Mouse (Mus musculus) testis, postnatal 10 days (tissue): ENCODE measurements at regions not wholly inside any gene's neighbourhood (a gene's known extent, or its start where the extent isn't known, plus 50 kb on each side); places are given as distances from the start of the nearest gene placed in this dataset.

Experiments
- DNase-seq: peaks from one replicate; pipeline ENCODE4 v3.0.0; 2021; ENCODE audit warnings: low spot score

DNA sequence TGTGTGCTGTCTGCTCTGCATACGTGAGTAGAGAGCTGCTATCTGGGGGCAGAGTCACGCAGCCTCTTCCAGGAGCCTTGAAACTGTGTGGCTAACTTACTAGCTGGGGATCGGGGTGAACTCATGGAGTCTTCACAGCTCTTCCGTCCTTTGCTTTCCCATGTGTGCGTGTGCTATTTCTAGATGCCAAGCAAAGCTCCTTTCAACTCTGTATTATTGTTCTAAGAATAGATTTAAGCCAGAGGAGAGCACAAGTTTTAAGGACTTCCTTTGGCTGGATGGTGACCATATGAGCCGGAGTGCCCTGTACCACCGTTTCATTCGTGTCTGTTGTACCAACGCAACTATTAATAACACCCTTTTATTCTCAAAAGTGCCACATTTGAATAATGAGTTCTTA is 254.0 kb downstream of the Gm12728 start:
- no peak for DNase-seq

- peak; percentile 22 for DNase-seq
These were observed 258.4 kb downstream of the Gm12728 start for GRCm38 (mm10) chr4:106048053-106048452.

- DNase-seq = peak; percentile 25
These were observed 259.1 kb downstream of the Gm12728 start for GRCm38 (mm10) chr4:106048797-106049196.

GRCm38 (mm10) chr4:106049880-106050279 is 260.2 kb downstream of the Gm12728 start:
- DNase-seq = no peak

GRCm38 (mm10) chr4:106050297-106050696 is 260.6 kb downstream of the Gm12728 start:
- DNase-seq = peak; percentile 28

DNA sequence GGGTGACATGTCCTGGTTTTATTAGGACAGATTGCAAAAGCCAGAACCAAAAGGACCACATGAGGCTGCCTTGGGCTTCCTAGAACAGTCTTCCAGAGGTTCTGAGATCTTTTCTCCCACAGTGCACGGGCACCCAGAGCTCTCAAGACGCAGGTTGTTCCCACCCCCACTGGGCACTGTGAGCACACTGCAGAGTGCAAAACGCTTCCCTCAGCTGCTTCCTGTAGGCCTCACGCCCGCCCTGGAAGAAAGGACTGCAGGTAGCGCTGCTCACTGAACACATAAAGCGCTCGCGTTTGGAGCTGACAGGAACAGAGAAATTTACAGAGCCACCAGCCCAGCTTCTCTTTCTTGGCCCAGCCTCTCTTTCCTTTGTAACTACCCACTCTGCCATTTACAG is 262.5 kb upstream of the Usp24 start:
- DNase-seq = peak; percentile 37

- no peak for DNase-seq
These were observed 261.7 kb upstream of the Usp24 start for GRCm38 (mm10) chr4:106054324-106054723.

DNA sequence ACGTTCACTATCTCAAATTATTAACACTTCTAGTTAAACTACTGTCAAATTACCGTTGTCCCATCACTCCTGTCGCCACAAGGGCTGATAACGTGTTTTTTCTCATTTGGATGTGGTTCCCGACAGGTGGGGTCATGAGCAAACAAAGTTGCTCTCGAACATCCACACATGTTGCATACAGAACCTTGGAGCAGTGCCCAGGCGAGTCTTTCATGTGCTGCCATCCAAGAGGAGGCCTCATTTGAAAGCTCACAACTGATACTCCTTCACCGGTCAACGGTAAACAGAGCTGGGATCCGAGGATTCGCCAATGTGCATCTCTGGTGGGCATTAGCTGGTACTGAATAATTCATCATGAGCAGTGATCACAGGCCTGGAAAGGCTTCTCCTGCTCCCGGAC is 253.4 kb upstream of the Usp24 start:
- no peak for DNase-seq

- DNase-seq = no peak
These were observed 252.1 kb upstream of the Usp24 start for GRCm38 (mm10) chr4:106063851-106064382.

GRCm38 (mm10) chr4:106067023-106067422 is 249.0 kb upstream of the Usp24 start:
- DNase-seq = no peak

DNA sequence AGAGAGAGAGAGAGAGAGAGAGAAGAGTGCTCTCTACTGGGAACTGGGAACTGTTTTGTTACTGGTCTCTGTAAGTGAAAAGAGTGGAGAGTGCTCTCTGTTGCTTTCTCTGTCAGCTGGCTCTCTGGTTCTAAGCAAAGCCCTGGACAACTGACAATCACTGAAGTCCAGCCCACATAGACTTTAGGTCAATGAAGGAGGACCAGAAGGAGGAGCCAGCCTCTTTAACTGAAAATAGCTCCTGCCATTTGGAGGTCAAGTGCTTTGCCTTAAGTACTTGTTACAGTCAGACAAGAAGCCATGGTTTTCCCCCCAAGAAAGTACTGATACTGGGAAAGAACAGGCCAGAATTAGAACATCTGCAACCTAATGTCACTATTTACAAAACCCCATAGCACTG is 232.5 kb upstream of the Usp24 start:
- DNase-seq = no peak

GRCm38 (mm10) chr4:106091927-106092675 is 223.9 kb upstream of the Usp24 start:
- no peak for DNase-seq

DNA sequence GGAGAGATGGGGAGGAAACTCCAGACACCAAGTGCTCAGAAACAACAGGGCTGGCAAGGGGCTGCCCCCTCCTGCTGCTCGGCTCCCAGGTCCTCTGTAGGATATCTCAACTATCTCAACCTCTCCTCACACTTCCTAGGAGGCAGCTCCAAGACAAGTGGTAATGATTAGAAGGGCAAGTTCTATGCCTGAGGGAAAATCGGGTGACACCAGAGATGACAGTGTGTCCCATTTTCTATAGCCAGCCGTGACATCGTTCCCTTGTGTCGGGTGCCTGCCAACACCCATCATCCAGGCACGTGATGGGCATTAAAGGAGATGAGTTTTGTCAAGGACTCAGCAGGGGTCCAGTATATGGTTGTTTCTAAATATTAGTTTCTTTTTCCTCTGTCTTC is 223.3 kb upstream of the Usp24 start:
- DNase-seq = no peak

- no peak for DNase-seq
These were observed 222.8 kb upstream of the Usp24 start for GRCm38 (mm10) chr4:106093252-106093651.

DNA sequence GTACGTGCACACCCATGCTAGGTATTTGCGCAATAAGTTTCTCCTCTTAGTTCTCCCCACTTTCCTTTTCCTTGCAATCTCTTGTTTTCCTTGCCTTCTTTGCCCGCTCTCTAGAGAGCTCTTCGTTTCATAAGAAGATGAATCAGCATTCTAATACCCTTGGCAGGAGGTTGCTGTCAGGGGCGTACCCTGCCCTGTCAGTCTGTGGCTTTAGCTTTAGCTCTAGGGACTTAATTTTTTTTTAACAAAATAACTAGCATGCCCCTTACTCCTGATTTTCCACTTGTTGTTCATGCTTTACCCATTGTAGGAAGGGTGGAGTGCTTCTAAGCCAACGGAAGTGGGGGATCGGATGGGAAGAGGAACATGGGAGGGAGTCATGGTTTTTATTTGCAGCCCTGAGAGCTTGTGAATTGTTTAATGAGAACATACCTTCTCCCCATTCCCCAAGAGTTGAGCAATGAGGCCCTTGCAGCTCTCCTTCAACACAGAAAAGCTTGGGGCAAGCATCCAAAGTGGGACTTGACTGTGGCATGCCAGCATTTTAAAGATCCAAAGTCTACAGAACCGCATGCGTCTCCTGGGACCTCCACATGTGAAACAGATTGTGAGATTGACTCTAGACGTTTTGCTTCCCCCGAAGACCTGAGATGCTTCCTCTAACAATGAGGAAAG is 221.0 kb upstream of the Usp24 start:
- DNase-seq = no peak

- no peak for DNase-seq
These were observed 219.9 kb upstream of the Usp24 start for GRCm38 (mm10) chr4:106096130-106096529.

DNA sequence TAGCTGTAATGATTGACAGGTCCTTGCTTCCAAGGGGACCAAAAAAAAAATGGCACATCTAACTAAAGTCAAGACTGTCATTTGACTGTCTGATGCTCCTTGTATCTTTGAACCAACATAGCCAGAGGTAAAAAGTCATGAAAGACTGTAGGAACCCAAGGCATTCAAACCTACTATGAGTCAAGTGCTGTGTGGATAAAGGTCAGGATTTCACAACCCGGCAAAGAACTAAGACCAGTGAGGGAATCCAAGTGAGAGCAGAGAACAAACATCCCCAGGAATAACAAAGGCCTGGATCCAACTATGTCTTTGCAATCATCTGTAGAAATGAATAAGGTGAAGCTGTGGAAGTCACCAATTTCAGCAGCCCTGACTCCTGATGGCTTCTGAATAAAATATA is 218.2 kb upstream of the Usp24 start:
- DNase-seq = no peak

GRCm38 (mm10) chr4:106100211-106101025 is 215.6 kb upstream of the Usp24 start:
- no peak for DNase-seq

- peak; percentile 59 for DNase-seq
These were observed 214.1 kb upstream of the Usp24 start for GRCm38 (mm10) chr4:106101904-106102303.

- DNase-seq = no peak
These were observed 213.5 kb upstream of the Usp24 start for GRCm38 (mm10) chr4:106102451-106102977.

DNA sequence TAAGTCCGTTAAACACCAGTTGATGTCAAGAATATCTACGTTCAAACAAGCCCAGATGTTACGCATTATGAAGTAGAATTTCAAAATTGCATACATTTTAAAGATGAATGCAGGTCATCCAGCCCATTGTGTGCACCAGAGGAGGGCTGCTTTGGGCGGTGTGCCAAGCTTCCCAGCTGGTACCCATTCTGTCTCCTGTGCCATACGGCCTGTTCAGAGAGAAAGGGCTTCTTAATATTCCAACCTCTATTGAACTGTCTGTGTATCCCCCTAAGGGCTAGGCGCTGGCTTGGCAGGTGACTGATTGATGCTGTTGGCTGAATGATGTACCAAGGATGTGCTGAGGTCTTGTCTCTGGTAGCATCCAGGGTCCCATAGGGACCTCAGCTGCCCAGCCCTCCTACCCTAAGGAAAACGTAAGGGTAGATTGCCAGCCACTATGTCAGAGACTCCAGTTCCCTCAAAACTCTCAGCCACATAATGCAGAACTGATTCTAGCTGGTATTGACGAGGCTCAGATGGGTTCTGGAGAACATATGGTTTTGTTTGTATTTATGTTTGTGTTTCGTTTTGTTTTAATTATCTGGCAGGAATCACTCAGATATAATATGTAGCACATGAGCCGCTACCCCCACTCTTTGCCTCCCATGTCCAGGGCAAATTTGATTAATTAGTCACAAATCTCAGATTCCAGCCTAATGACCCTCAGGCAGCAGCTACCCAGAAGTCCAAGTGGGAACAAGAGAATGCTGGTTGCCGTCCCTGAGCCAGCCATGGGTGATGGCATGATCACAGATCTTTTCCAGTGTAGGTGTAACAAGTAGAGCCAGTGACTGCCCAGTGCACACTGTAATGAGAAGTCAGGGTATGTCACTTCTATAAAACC is 212.0 kb upstream of the Usp24 start:
- peak; percentile 51 for DNase-seq
